Mouse (Mus musculus) left cerebral cortex, adult 8-10 months (tissue): Measurements from ENCODE around the gene Ckm. TPM values are rescaled to one million over a fixed set of nuclear protein-coding genes. Genes with fewer than 3 reads are reported as not detected.

ENCODE experiments used
- DNase-seq, 2 experiments: peaks; one replicate each; pipeline ENCODE4 v3.0.0; 2022; ENCODE audit warnings: low spot score in 2 of 2
- microRNA-seq, 2 experiments: library from miRNA; unstranded; fragments of <30 nt; microRNA quantifications; one replicate each; pipeline ENCODE4 v1.2.0; 2022
- total RNA-seq, 4 experiments: library from RNA; stranded (reverse); gene quantifications; 2 replicates each; pipeline ENCODE4 v1.2.4; 2022

Gene Ckm
- total RNA-seq, 4 experiments from 2014 or later = 3.1 to 12.8 (median 9.4) TPM; not detected in 1

DNA sequence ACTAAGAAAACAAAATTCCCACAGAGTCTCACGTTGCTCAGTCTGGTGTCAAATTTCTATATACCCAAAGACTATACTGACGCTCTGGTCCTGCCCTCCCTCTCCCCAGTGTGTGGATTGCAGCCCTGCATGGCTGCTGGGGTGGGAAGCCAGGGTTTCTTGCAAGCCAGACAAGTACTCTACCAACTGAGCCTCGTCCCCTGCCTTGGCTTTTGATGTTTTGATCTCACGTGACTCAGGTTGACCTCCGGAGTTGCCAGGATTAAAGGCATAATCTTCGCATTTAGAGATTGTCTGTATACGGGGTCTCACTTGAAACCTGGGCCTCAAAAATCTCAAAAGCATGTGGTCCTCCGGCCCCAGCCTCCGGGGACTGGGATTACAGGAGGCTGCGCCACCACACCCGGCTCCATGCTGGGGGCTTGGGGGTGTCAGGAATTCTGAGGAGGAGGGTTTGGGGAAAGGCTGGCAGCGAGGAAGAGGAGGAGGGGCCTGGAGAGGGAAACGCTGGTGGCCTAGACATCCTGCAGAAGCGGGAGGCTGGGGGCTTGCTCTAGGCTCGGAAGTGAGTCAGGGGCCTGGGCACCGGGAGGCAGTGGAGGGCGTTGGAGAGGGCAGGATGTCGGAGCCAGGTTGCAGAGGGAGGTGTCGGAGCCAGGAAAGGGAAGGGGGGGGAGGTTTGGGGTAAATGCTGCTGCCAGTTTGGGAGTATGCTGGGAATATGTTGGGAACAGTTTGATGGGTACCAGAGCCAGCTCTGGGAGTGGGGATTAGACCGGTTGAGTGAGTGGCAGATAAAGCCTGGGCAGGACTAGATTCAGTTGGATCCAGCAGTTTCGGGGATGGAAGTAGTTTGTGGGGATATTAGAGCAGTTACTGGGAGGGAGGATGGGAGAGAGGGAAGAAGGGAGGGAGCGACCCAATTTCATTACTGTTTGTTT lies 60.1 kb downstream of the Ckm start:
- no peak for DNase-seq

- no peak for DNase-seq
Measured at GRCm38 (mm10) chr7:19466602-19467145, 62.1 kb downstream of the Ckm start.

DNA sequence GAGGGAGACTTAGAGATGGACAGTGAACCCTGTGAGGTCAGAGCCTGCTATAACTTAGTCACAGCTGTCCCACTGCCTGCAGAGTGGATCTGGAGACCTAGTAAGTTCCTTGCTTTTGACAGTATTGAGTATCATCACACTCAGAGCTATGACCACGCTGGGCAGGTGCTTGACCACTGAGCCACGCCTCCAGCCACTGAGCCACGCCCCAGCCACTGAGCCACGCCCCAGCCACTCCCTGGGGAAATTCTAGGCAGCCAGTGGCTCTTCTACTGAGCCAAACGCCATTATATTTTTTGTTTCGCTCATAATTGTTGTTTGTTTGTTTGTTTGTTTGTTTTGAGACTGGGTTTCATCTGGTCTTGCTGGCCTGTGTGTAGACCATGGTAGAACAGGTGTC lies 63.1 kb downstream of the Ckm start:
- DNase-seq = no peak

DNA sequence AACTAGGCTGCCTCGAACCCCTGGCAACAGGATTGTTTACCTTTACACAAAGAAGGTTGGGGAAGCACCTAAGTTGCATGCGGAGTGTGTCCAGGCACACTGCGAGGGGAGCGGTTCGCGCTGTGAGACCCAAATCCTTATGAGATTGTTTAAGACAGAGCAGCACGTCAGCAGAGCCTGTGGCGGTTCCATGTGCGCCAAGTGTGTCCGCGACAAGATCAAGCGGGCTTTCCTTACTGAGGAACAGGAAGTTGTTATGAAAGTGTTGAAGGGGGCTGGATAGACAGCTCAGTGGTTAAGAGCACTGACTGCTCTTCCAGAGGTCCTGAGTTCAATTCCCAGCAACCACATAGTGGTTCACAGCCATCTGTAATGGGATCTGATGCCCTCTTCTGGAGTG lies 63.7 kb downstream of the Ckm start:
- no peak for DNase-seq

DNA sequence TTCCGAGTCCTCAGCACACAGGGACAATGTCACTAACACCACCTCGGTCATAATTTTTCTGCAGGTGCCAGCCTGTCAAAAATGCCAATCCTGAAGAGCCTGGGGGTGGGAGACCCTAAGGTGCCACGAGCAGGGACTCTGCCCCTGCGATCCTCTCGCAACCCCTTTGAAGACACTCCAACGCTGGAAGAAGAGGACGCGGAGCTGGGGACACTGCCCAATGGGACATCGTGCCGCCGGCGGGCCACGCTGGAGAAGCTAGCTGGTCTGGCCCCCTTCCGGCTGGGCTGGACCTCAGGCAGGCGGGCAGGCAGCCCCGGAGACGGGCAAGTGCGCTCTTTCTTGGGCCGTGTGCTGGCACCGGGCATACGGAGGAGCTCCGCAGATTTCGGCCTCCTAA lies 64.8 kb downstream of the Ckm start:
- DNase-seq = no peak

DNA sequence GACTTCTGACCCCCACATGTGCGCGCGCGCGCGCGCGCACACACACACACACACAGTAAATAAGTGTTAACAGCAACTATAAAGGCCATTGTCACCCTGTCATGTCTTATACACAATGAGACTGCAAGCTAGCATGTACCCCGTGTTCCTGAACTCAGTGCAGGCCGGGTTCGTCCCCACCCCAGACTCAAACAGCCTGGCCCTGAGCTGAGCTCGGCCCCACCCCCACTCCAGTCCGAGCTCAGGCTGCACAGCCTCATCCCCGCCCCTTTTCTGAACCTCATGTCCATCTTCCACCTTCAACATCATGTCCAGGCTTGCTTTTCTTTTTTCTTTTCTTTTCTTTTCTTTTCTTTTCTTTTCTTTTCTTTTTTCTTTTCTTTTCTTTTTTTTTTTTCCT lies 65.7 kb downstream of the Ckm start:
- no peak for DNase-seq

- no peak for DNase-seq
Measured at GRCm38 (mm10) chr7:19472403-19472802, 67.8 kb downstream of the Ckm start.

Small RNA genes within 50 kb of the gene (microRNA-seq; reads per million reads assigned to microRNA genes)
- 0 reads per million in 2 experiments for gene Mir343

Other genes starting within 250 kb of the Ckm start
- gene Gipr, start 238.6 kb upstream of the Ckm start, total RNA-seq = 1 to 10 TPM; 1.2 to 2.5 (median 1.5) TPM
- 100 to 1,000 TPM; 159 to 188 (median 167) TPM for gene Eml2, start 228.4 kb upstream of the Ckm start, total RNA-seq
- gene Gpr4, start 192.2 kb upstream of the Ckm start, total RNA-seq = 1 to 10 TPM; 2.2 to 2.7 (median 2.5) TPM
- gene Opa3, start 176.4 kb upstream of the Ckm start, total RNA-seq = 10 to 100 TPM; 40.2 to 46.7 (median 43.1) TPM
- gene Vasp, start 133.0 kb upstream of the Ckm start, total RNA-seq = 10 to 100 TPM; 13.6 to 16.9 (median 15.6) TPM
- gene Ppm1n, start 124.7 kb upstream of the Ckm start, total RNA-seq = under 1 TPM in 1 of 4 experiments, not detected in 3; 0.68 TPM
- gene Rtn2, start 122.2 kb upstream of the Ckm start, total RNA-seq = 100 to 1,000 TPM; 108 to 133 (median 114) TPM
- gene Fosb, start 94.7 kb upstream of the Ckm start, total RNA-seq = 10 to 100 TPM; 11.1 to 15.1 (median 13.8) TPM
- 10 to 100 TPM; 34.9 to 42.8 (median 38.6) TPM for gene Ercc1, start 60.0 kb upstream of the Ckm start, total RNA-seq
- 10 to 100 TPM; 16.3 to 20.4 (median 17.4) TPM for gene Cd3eap, start 45.3 kb upstream of the Ckm start, total RNA-seq
- 1 to 10 TPM; 3.9 to 7.7 (median 5.9) TPM for gene Ppp1r13l, start 45.0 kb upstream of the Ckm start, total RNA-seq
- 10 to 100 TPM; 25.7 to 36.8 (median 31.0) TPM for gene Ercc2, start 22.8 kb upstream of the Ckm start, total RNA-seq
- 1 to 10 TPM; 4.5 to 5.9 (median 5.1) TPM for gene Klc3, start 672 bp upstream of the Ckm start, total RNA-seq
- 10 to 100 TPM; 70.4 to 80.3 (median 76.2) TPM for gene Mark4, start 54.0 kb downstream of the Ckm start, total RNA-seq
- 1 to 10 TPM in 1 of 4 experiments, under 1 TPM in 3; 0.59 to 1.1 (median 0.79) TPM for gene Exoc3l2, start 58.6 kb downstream of the Ckm start, total RNA-seq
- gene Bloc1s3, start 103.6 kb downstream of the Ckm start, total RNA-seq = 1 to 10 TPM; 6.5 to 7.7 (median 7.1) TPM
- 10 to 100 TPM; 19.0 to 25.5 (median 23.5) TPM for gene Trappc6a, start 103.6 kb downstream of the Ckm start, total RNA-seq
- 1 to 10 TPM in 2 of 4 experiments, under 1 TPM in 2; 0.83 to 1.7 (median 1.1) TPM for gene Nkpd1, start 113.1 kb downstream of the Ckm start, total RNA-seq
- 100 to 1,000 TPM; 118 to 134 (median 124) TPM for gene Ppp1r37, start 158.3 kb downstream of the Ckm start, total RNA-seq
- 1 to 10 TPM; 1.6 to 1.9 (median 1.8) TPM for gene Zfp296, start 172.5 kb downstream of the Ckm start, total RNA-seq
- 10 to 100 TPM; 44.2 to 59.5 (median 51.3) TPM for gene Gemin7, start 172.8 kb downstream of the Ckm start, total RNA-seq
- 10 to 100 TPM; 74.8 to 89.4 (median 84.1) TPM for gene Clasrp, start 199.7 kb downstream of the Ckm start, total RNA-seq
- 1 to 10 TPM; 5.6 to 7.2 (median 6.4) TPM for gene Relb, start 224.7 kb downstream of the Ckm start, total RNA-seq